Mouse (Mus musculus) olfactory bulb, adult 2 months (tissue): Measurements from ENCODE around the gene Pla2g3. TPM values are rescaled to one million over a fixed set of nuclear protein-coding genes. Genes with fewer than 3 reads are reported as not detected.

Experiments used
- H3K27ac ChIP-seq: fragments of 200-500 bp; 2 replicates; pipeline ENCODE4 v1.5.1; 2012; ENCODE audit warnings: low read depth, low read length; ENCODE audit not compliant: insufficient read depth
- H3K4me1 ChIP-seq: fragments of 200-500 bp; 2 replicates; pipeline ENCODE4 v1.6.1; 2012; ENCODE audit warnings: low read length; ENCODE audit not compliant: control insufficient read depth, insufficient read depth
- H3K4me3 ChIP-seq: fragments of 200-500 bp; 2 replicates; pipeline ENCODE4 v1.5.1; 2012; ENCODE audit warnings: mild to moderate bottlenecking, low read depth, low read length, moderate library complexity; ENCODE audit not compliant: insufficient read depth
- CTCF ChIP-seq: fragments of 200-500 bp; IDR thresholded peaks from 2 replicates; pipeline ENCODE4 v1.5.1; 2012; ENCODE audit warnings: low read depth, mild to moderate bottlenecking, low read length, moderate library complexity; ENCODE audit not compliant: insufficient read depth
- POLR2A ChIP-seq: fragments of 200-500 bp; IDR thresholded peaks from 2 replicates; pipeline ENCODE4 v1.6.1; 2012; ENCODE audit warnings: mild to moderate bottlenecking, low read depth, low read length, moderate library complexity; ENCODE audit not compliant: insufficient read depth
- WGBS: fragments of 180-500 bp; shearing (Covaris S2); methylation state at CpG from one replicate; pipeline ENCODE4 v1.1.7; 2018; 5-methylcytosine and 5-hydroxymethylcytosine counted together
- polyA plus RNA-seq: library from polyadenylated mRNA; stranded (reverse); fragments of >200 nt; gene quantifications from 2 replicates; pipeline ENCODE4 v1.2.4, GENCODE M21; 2012; ENCODE audit warnings: low replicate concordance; ENCODE audit not compliant: missing spikeins, insufficient read depth, insufficient read length

Gene Pla2g3
- polyA plus RNA-seq, 1 experiment = not detected

- 63% methylated on average over 4 of the region's 4 CpGs for WGBS
- Histone ChIP-seq H3K4me1 (peaks cover 23% of the 10 kb centered on the region), H3K27ac (no peak overlapping the region), H3K4me3 (no peak overlapping the region)
- no peak for TF ChIP-seq POLR2A
- TF ChIP-seq CTCF = no peak
Measured at GRCm38 (mm10) chr11:3538341-3538740, 50.3 kb downstream of the Pla2g3 start.

GRCm38 (mm10) chr11:3539111-3539825, 51.2 kb downstream of the Pla2g3 start:
- no peak overlapping the region for H3K27ac ChIP-seq

DNA sequence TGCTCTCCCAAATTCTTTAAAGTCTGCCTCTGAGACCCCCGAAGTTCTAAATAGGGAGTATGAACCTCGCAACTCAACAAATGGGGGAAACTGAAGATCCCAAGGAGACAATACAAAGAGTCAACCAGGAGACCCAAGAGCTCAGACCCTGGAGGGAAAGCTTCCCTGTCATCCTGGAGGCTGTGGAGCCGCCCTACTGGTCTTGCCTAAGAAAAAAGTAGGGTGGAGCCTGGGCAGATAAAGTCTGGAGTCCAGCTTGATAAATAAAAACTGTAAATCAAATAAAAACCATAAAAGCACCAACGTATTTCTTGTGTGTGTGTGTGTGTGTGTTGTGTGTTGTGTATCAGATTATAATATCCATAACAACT, 51.7 kb downstream of the Pla2g3 start:
- WGBS = 73% methylated on average over 4 of the region's 4 CpGs
- Histone ChIP-seq H3K4me3 (no peak overlapping the region), H3K27ac (no peak overlapping the region), H3K4me1 (peaks cover 23% of the 10 kb centered on the region)
- TF ChIP-seq POLR2A (no peak), CTCF (no peak)

More at GRCm38 (mm10) chr11:3539111-3539825, 51.2 kb downstream of the Pla2g3 start:
- TF ChIP-seq CTCF (no peak), POLR2A (peak; percentile 22; the same call in 1 of the 2 replicates)
- peak overlapping the region; percentile 76 for H3K4me3 ChIP-seq
- 4% methylated on average over 33 of the region's 33 CpGs for WGBS
- H3K4me1 ChIP-seq = peaks cover 23% of the 10 kb centered on the region

DNA sequence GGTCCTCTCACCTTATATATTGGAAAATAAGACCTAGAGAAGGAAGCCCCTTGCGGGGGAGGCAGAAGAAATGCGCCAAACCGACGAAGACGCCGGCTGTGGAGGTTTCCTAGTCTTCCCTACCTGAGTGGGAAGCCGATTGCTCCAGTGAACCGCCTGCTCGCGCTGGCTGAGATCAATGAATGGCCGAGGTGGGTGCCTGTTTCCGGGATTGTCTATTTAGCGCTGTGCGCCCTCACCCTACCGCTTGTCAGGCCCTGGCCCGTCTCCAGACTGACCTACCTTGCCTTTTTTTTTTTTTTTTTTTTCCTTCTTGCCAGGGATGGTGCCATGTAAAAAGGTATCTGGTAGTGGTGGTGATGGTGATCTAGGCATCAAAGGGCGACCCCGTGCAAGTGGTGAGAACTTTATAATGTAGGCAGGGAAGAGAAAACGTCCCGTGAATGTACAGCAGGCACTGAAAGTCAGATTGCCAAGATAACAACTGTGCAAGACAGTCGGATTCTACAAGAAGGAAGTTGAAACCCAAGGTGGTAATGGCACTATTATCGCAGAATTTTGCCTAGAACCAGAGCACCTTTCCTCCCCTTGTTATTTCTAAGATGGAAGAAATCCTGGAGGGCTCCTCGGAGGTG, 52.5 kb downstream of the Pla2g3 start, which contains the start of gene Smtn:
Gene Smtn (minus strand): TSS at position 162 of the 635 bp plus-strand sequence.
- Histone ChIP-seq H3K27ac (no peak within 1 kb of the TSS), H3K4me1 (peaks cover 17% of the 10 kb centered on the region), H3K4me3 (peak within 1 kb of the TSS; percentile 60)
- TF ChIP-seq CTCF (no peak), POLR2A (no peak)
- WGBS = 95% methylated on average over 23 of the region's 23 CpGs

- H3K27ac ChIP-seq = no peak overlapping the region
- H3K4me1 ChIP-seq = peaks cover 11% of the 10 kb centered on the region
- 85% methylated on average over 3 of the region's 3 CpGs for WGBS
- H3K4me3 ChIP-seq = no peak overlapping the region
- TF ChIP-seq CTCF (no peak), POLR2A (no peak)
Measured at GRCm38 (mm10) chr11:3541932-3542331, 53.8 kb downstream of the Pla2g3 start.

- Histone ChIP-seq H3K27ac (no peak overlapping the region), H3K4me1 (peaks cover 11% of the 10 kb centered on the region), H3K4me3 (no peak overlapping the region)
- 35% methylated on average over 5 of the region's 5 CpGs for WGBS
- TF ChIP-seq POLR2A = no peak
- TF ChIP-seq CTCF = no peak
Measured at GRCm38 (mm10) chr11:3543001-3543400, 54.9 kb downstream of the Pla2g3 start.

GRCm38 (mm10) chr11:3544409-3544808, 56.3 kb downstream of the Pla2g3 start:
- peaks cover 6% of the 10 kb centered on the region for H3K4me1 ChIP-seq
- H3K4me3 ChIP-seq = no peak overlapping the region
- 96% methylated on average over 5 of the region's 5 CpGs for WGBS
- no peak overlapping the region for H3K27ac ChIP-seq
- no peak for TF ChIP-seq POLR2A
- no peak for TF ChIP-seq CTCF

DNA sequence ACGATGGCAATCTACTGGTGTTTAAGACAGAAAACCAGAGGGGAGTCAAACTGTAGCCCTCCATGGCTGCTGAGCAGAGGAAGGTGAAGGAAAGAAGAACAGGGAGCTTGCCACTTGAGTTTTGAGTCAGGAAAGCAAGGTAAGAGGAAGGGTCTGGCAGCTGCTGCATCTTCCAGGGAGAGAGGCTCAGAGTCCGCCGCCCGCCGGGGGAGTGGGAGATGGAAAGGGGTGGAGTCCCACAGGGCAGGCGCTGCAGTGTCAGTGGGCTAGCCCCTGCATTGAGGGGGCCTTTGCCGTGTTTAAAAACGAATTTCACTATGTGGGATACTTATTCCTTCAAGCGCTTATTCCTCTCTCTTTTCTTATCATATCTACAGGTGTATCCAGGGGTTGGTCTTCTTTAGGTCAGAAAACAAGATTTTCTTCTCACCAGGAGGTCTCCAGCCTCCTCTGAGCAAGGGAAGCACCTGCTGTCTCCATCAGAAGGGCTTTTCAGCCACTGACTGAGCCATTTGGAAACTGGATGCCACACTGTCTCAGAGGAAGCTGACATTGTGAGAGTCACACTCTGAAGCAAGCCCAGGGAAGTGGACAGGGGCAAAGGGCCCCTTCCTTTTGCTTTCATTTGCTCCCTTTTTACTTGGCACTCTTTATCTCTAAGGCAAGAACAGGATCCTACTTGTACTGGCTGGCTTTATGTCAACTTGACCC, 57.6 kb downstream of the Pla2g3 start:
- TF ChIP-seq CTCF = no peak
- TF ChIP-seq POLR2A = no peak
- WGBS = 36% methylated on average over 9 of the region's 9 CpGs
- no peak overlapping the region for H3K4me3 ChIP-seq

DNA sequence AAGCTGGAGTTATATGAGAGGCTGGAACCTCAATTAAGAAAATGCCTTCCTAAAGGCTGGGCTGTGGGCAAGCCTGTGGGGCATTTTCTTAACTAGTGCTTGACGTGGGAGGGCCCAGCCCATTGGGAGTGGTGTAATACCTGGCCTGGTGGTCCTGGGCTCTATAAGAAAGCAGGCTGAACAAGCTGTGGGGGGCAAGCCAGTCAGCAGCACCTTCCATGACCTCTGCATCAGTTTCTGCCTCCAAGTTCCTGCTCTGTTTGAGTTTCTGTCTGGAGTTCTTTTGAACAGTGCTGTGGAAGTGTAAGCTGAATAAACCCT, 58.1 kb downstream of the Pla2g3 start:
- Histone ChIP-seq H3K4me3 (no peak overlapping the region), H3K4me1 (peaks cover 4% of the 10 kb centered on the region), H3K27ac (no peak overlapping the region)
- TF ChIP-seq CTCF = no peak
- TF ChIP-seq POLR2A = no peak
- 34% methylated on average over 1 of the region's 1 CpGs for WGBS

More for the DNA sequence above, 57.6 kb downstream of the Pla2g3 start:
- Histone ChIP-seq H3K27ac (no peak overlapping the region), H3K4me1 (peaks cover 4% of the 10 kb centered on the region)
